Mouse (Mus musculus) lung, adult 2 months (tissue): ENCODE measurements around the gene Mdga1.

ENCODE experiments used
- CTCF ChIP-seq: fragments of 200-500 bp; IDR thresholded peaks from 2 replicates; pipeline ENCODE4 v1.5.1; 2011; ENCODE audit warnings: mild to moderate bottlenecking, low read length, control low read depth; ENCODE audit not compliant: insufficient read depth
- POLR2A ChIP-seq: fragments of 200-500 bp; IDR thresholded peaks from 2 replicates; pipeline ENCODE4 v1.6.1; 2011; ENCODE audit warnings: low read depth, mild to moderate bottlenecking, control low read depth, low read length, borderline replicate concordance; ENCODE audit errors: extremely low read depth

DNA sequence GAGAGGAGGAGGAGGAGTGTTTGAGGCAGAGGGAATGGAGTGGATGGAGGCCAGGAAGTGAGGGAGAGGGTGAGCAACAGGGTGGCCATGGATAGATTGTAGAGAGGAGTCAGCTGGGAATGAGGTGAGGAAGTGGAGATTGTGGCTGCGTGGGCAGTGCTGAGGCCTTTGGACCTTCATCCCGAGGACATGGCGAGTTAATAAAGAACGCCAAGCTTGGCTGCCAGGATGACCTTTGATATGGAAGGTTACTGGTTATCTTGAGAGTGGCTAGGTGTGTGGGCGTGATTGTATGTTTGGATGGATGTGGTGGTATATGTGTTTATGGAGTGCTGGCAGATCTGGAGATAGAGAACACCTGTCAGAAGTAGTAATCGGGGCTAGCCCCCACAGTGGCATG is 38.0 kb upstream of the Mdga1 start:
- TF ChIP-seq CTCF = no peak
- no peak for TF ChIP-seq POLR2A
